Mouse (Mus musculus): ENCODE results near the gene Sccpdh.
A peak's percentile ranks its signal among the peaks of the same experiment; 100 is the strongest.

- TF ChIP-seq POLR2A (IDR thresholded peaks at IDR 0.05; ENCODE audit: extremely low read depth, insufficient read depth, low read length): 0 out of 2 replicates have a peak, but pooled peaks have one; percentile 10
- TF ChIP-seq CTCF (IDR thresholded peaks at IDR 0.05; ENCODE audit: extremely low read depth, insufficient read depth, low read length): no peak
These were observed at the start of gene Sccpdh for GRCm38 (mm10) chr1:179668013-179668805.
